Mouse (Mus musculus) myocyte (in vitro differentiated cells): ENCODE results near the gene Tspan9.
A peak's percentile ranks its signal among the peaks of the same experiment; 100 is the strongest.

Source experiments
- CEBPB ChIP-seq: IDR thresholded peaks from 2 replicates; pipeline ENCODE4 v1.6.1; 2011; ENCODE audit warnings: mild to moderate bottlenecking, moderate library complexity; ENCODE audit not compliant: poor library complexity, insufficient read depth, severe bottlenecking
- MYOD1 ChIP-seq, 3 experiments: IDR thresholded peaks; one replicate each; pipeline ENCODE4 v1.6.1; 2011; ENCODE audit warnings: control low read depth in 2 of 3, low read depth in 2 of 3, mild to moderate bottlenecking in 2 of 3, moderate library complexity in 1 of 3; ENCODE audit not compliant: insufficient read length in 2 of 3, control insufficient read depth in 1 of 3
- POLR2A ChIP-seq: IDR thresholded peaks from one replicate; pipeline ENCODE4 v1.6.1; 2011; ENCODE audit warnings: low read depth, mild to moderate bottlenecking, control low read depth, moderate library complexity; ENCODE audit not compliant: insufficient read length
- POLR2AphosphoS2 ChIP-seq: IDR thresholded peaks from one replicate; pipeline ENCODE4 v1.6.1; 2011; ENCODE audit warnings: low read depth, control low read depth; ENCODE audit not compliant: insufficient read length
- USF1 ChIP-seq: IDR thresholded peaks from one replicate; pipeline ENCODE4 v1.6.1; 2011; ENCODE audit warnings: low read depth, mild to moderate bottlenecking, control low read depth, moderate library complexity

- TF ChIP-seq USF1, result no peak
- TF ChIP-seq CEBPB, result no peak
- TF ChIP-seq POLR2A, result no peak
- peak in 1 of 3 experiments; percentile 14 for TF ChIP-seq MYOD1 (IDR thresholded peaks at IDR 0.05; ENCODE audit: control insufficient read depth in 1 of 3, insufficient read length in 2 of 3, low read depth in 2 of 3)
- no peak for TF ChIP-seq POLR2AphosphoS2
Measured at GRCm38 (mm10) chr6:127970120-127970519, 173.3 kb downstream of the Tspan9 start.
